Mouse (Mus musculus) spleen, postnatal 36 days (tissue): ENCODE measurements around the gene Cyfip1.

Experiments used
- DNase-seq, 2 experiments: peaks; one replicate each; pipeline ENCODE4 v3.0.0; 2022; ENCODE audit warnings: low spot score in 2 of 2, mixed read lengths in 1 of 2

Gene Cyfip1

GRCm38 (mm10) chr7:55956054-55956453 lies 114.5 kb downstream of the Cyfip1 start:
- DNase-seq, result no peak

GRCm38 (mm10) chr7:55957178-55957577 lies 115.6 kb downstream of the Cyfip1 start:
- DNase-seq, result no peak

GRCm38 (mm10) chr7:55957916-55958315 lies 116.4 kb downstream of the Cyfip1 start:
- DNase-seq, result no peak

- no peak for DNase-seq
Measured at GRCm38 (mm10) chr7:55959801-55960200, 118.3 kb downstream of the Cyfip1 start.

GRCm38 (mm10) chr7:55960506-55960905 lies 119.0 kb downstream of the Cyfip1 start:
- DNase-seq, result no peak

GRCm38 (mm10) chr7:55962004-55962908 lies 120.7 kb downstream of the Cyfip1 start, which contains the start of gene Nipa2:
Gene Nipa2, minus strand, starts transcription at chr7:55962476.
- peak; percentile 90 to 91 for DNase-seq

- DNase-seq, result no peak
Measured at GRCm38 (mm10) chr7:55966866-55967460, 125.4 kb downstream of the Cyfip1 start.

GRCm38 (mm10) chr7:55968258-55968901 lies 126.8 kb downstream of the Cyfip1 start:
- peak; percentile 55 to 68 for DNase-seq

- peak; percentile 22 to 50 for DNase-seq
Measured at GRCm38 (mm10) chr7:55969415-55969814, 127.9 kb downstream of the Cyfip1 start.

- no peak for DNase-seq
Measured at GRCm38 (mm10) chr7:55974429-55974828, 132.9 kb downstream of the Cyfip1 start.

- DNase-seq, result no peak
Measured at GRCm38 (mm10) chr7:55981511-55981910, 140.0 kb downstream of the Cyfip1 start.
